In the genomic region with DNA sequence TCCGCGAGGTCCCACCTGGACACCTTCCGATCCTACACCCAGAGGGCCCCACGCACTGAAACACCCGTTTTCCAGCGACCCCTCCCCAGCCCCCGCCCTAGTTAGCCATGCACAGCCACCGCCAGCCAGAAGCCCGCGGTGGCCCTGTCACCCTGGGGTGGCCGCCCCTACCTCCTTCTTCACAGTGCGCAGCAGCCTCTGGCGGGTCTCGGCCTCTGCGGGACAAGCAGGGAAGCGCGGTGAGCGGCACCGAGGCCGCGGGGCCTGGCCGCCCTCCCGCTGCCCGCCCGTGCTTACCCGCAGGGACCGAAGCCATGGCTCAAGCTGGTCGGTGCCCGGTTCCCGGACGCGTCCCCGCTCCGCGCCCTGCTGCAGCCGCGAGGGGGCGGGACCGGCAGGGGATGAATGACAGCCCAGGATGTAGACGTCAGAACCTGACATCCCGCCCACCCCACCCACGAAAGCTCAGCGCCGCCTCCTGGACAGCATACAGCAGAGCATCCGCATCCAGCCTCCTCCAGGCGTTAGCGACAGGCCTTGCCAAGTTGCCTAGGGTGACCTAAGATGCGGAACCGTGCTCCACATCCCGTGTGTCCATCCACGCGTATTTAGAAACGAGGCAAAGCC, we compare ENCODE assay signal across 8 mouse cellular contexts. TPM values are rescaled to one million over a fixed set of nuclear protein-coding genes. Genes with fewer than 3 reads are reported as not detected.
A peak's percentile ranks its signal among the peaks of the same experiment; 100 is the strongest.
DNase-seq lines count a peak whose midpoint lies in the region; ATAC-seq and TF ChIP-seq lines count a peak whose summit lies in the region.

TSS of gene Sgsm1 (minus strand) at position 410 of the 627 bp plus-strand sequence.

- no peaks in the 10 kb centered on the region for H3K4me1 ChIP-seq in embryonic fibroblast, embryonic 13.5 days (ENCODE audit: control insufficient read depth, insufficient read depth, low read length)
- H3K4me1 ChIP-seq in heart, embryonic 10.5 days: peaks cover 29% of the 10 kb centered on the region
- peaks cover 12% of the 10 kb centered on the region for H3K4me1 ChIP-seq in kidney, embryonic 14.5 days (ENCODE audit: control insufficient read depth, insufficient read depth, low read length)
- H3K4me1 ChIP-seq in limb, embryonic 13.5 days: peaks cover 28% of the 10 kb centered on the region
- H3K4me1 ChIP-seq in midbrain, embryonic 14.5 days (ENCODE audit: control insufficient read depth, insufficient read depth, low read length): peaks cover 39% of the 10 kb centered on the region
- H3K4me1 ChIP-seq in stomach, postnatal 0 days (replicated peaks; ENCODE audit: control insufficient read depth, insufficient read depth): 0 out of 2 replicates have a peak, but pooled peaks cover 2% of the 10 kb centered on the region

- no peak within 1 kb of the TSS for H3K27ac ChIP-seq in embryonic fibroblast, embryonic 13.5 days (ENCODE audit: insufficient read depth, low read length)
- H3K27ac ChIP-seq in heart, embryonic 10.5 days: peak within 1 kb of the TSS; percentile 37
- no peak within 1 kb of the TSS for H3K27ac ChIP-seq in kidney, embryonic 14.5 days (ENCODE audit: low read depth, low read length)
- H3K27ac ChIP-seq in limb, embryonic 13.5 days: no peak within 1 kb of the TSS
- peak within 1 kb of the TSS; percentile 65; the same call in 1 of the 2 replicates for H3K27ac ChIP-seq in midbrain, embryonic 14.5 days (replicated peaks; ENCODE audit: low read depth, low read length)
- no peak within 1 kb of the TSS for H3K27ac ChIP-seq in stomach, postnatal 0 days (replicated peaks)

- ATAC-seq in CD4-positive, CD25-positive, alpha-beta regulatory T cell, adult 4 months: no peak
- peak; percentile 71 for ATAC-seq in kidney, embryonic 14.5 days (ENCODE audit: low FRiP score, low TSS enrichment)
- peak; percentile 67 for ATAC-seq in limb, embryonic 13.5 days (ENCODE audit: low FRiP score, low read depth)
- ATAC-seq in midbrain, embryonic 14.5 days (ENCODE audit: low FRiP score, low TSS enrichment): peak; percentile 72
- ATAC-seq in stomach, postnatal 0 days (ENCODE audit: low FRiP score, low TSS enrichment): peak; percentile 84

- 4% methylated on average over 53 of the region's 53 CpGs for WGBS in heart, embryonic 10.5 days
- WGBS in kidney, embryonic 14.5 days: 3% methylated on average over 53 of the region's 53 CpGs
- 2% methylated on average over 49 of the region's 53 CpGs for WGBS in limb, embryonic 13.5 days
- 2% methylated on average over 53 of the region's 53 CpGs for WGBS in midbrain, embryonic 14.5 days
- 2% methylated on average over 53 of the region's 53 CpGs for WGBS in stomach, postnatal 0 days

- peak within 1 kb of the TSS; percentile 75 for H3K4me2 ChIP-seq in kidney, embryonic 14.5 days (replicated peaks; ENCODE audit: low read depth, low read length)
- H3K4me2 ChIP-seq in limb, embryonic 13.5 days (replicated peaks): peak within 1 kb of the TSS; percentile 84
- H3K4me2 ChIP-seq in midbrain, embryonic 14.5 days (ENCODE audit: low read length): peak within 1 kb of the TSS; percentile 89
- H3K4me2 ChIP-seq in stomach, postnatal 0 days (replicated peaks; ENCODE audit: low read depth): peak within 1 kb of the TSS; percentile 79

- TF ChIP-seq CTCF in embryonic fibroblast, embryonic 13.5 days (IDR thresholded peaks at IDR 0.05; ENCODE audit: borderline replicate concordance, insufficient read depth, low read length): peak; percentile 44; the same call in 1 of the 2 replicates
- TF ChIP-seq CTCF in stomach, postnatal 0 days (IDR thresholded peaks at IDR 0.05; ENCODE audit: low read depth): peak; percentile 82

- H3K9me3 ChIP-seq in heart, embryonic 10.5 days: no peaks in the 10 kb centered on the region
- no peaks in the 10 kb centered on the region for H3K9me3 ChIP-seq in kidney, embryonic 14.5 days (ENCODE audit: control insufficient read depth, low read length)
- no peaks in the 10 kb centered on the region for H3K9me3 ChIP-seq in limb, embryonic 13.5 days
- no peaks in the 10 kb centered on the region for H3K9me3 ChIP-seq in midbrain, embryonic 14.5 days (ENCODE audit: control insufficient read depth, low read length)
- H3K9me3 ChIP-seq in stomach, postnatal 0 days (ENCODE audit: control insufficient read depth, low read length): 0 out of 2 replicates have a peak, but pooled peaks cover 4% of the 10 kb centered on the region

- H3K4me3 ChIP-seq in embryonic fibroblast, embryonic 13.5 days (ENCODE audit: insufficient read depth, low read length): peak within 1 kb of the TSS; percentile 47
- peak within 1 kb of the TSS; percentile 63 for H3K4me3 ChIP-seq in heart, embryonic 10.5 days
- peak within 1 kb of the TSS; percentile 53 for H3K4me3 ChIP-seq in kidney, embryonic 14.5 days (ENCODE audit: low read length)
- peak within 1 kb of the TSS; percentile 63 for H3K4me3 ChIP-seq in limb, embryonic 13.5 days
- peak within 1 kb of the TSS; percentile 77 for H3K4me3 ChIP-seq in midbrain, embryonic 14.5 days (replicated peaks; ENCODE audit: low read depth, low read length)
- H3K4me3 ChIP-seq in stomach, postnatal 0 days (ENCODE audit: low read depth, low read length): peak within 1 kb of the TSS; percentile 55

- DNase-seq in CD4-positive, CD25-positive, alpha-beta regulatory T cell, adult 2 months (ENCODE audit: low read depth, low spot score): peak; percentile 39
- DNase-seq in heart, embryonic 10.5 days (ENCODE audit: low spot score): peak; percentile 88
- DNase-seq in midbrain, embryonic 14.5 days: peak; percentile 95
- peak; percentile 94 for DNase-seq in stomach, postnatal 0 days (ENCODE audit: low spot score)

- no peaks in the 10 kb centered on the region for H3K36me3 ChIP-seq in heart, embryonic 10.5 days
- H3K36me3 ChIP-seq in kidney, embryonic 14.5 days (ENCODE audit: control insufficient read depth, insufficient read depth, low read length): no peaks in the 10 kb centered on the region
- H3K36me3 ChIP-seq in limb, embryonic 13.5 days: no peaks in the 10 kb centered on the region
- H3K36me3 ChIP-seq in midbrain, embryonic 14.5 days (ENCODE audit: control insufficient read depth, insufficient read depth, low read length): no peaks in the 10 kb centered on the region
- H3K36me3 ChIP-seq in stomach, postnatal 0 days (ENCODE audit: control insufficient read depth, insufficient read depth, low read length): no peaks in the 10 kb centered on the region

- H3K27me3 ChIP-seq in heart, embryonic 10.5 days (ENCODE audit: insufficient read depth, poor library complexity, severe bottlenecking): peaks cover 84% of the 10 kb centered on the region
- H3K27me3 ChIP-seq in kidney, embryonic 14.5 days (ENCODE audit: control insufficient read depth, insufficient read depth, low read length): peaks cover 25% of the 10 kb centered on the region
- H3K27me3 ChIP-seq in limb, embryonic 13.5 days: peaks cover 71% of the 10 kb centered on the region
- H3K27me3 ChIP-seq in midbrain, embryonic 14.5 days (ENCODE audit: control insufficient read depth, insufficient read depth, low read length): no peaks in the 10 kb centered on the region; the same call in 1 of the 2 replicates
- no peaks in the 10 kb centered on the region for H3K27me3 ChIP-seq in stomach, postnatal 0 days (ENCODE audit: control insufficient read depth, insufficient read depth, low read length)

- TF ChIP-seq POLR2A in embryonic fibroblast, embryonic 13.5 days (IDR thresholded peaks at IDR 0.05; ENCODE audit: low read depth, low read length): no peak

- no peak for TF ChIP-seq EP300 in stomach, postnatal 0 days (optimal IDR thresholded peaks at IDR 0.05)

- peak within 1 kb of the TSS; percentile 52 for H3K9ac ChIP-seq in kidney, embryonic 14.5 days (ENCODE audit: low read depth, low read length)
- H3K9ac ChIP-seq in limb, embryonic 13.5 days: peak within 1 kb of the TSS; percentile 70
- peak within 1 kb of the TSS; percentile 86 for H3K9ac ChIP-seq in midbrain, embryonic 14.5 days (replicated peaks; ENCODE audit: low read length)
- peak within 1 kb of the TSS; percentile 59 for H3K9ac ChIP-seq in stomach, postnatal 0 days (ENCODE audit: low read length)

RNA-seq across cellular contexts. Expression of gene Sgsm1, which starts in this region (rescaled TPM):
- polyA plus RNA-seq in CD4-positive, CD25-positive, alpha-beta regulatory T cell, adult 4 months (2017; shearing (Covaris generic)): not detected
- 1.1 and 1.9 TPM in 2 replicates for polyA plus RNA-seq in embryonic fibroblast, embryonic 13.5 days (2011; ENCODE audit: insufficient read length, low read depth, missing spikeins)
- 6.5 and 6.7 TPM in 2 replicates for polyA plus RNA-seq in heart, embryonic 10.5 days (2016; fragmentation: Nextera tagmentation; extraction: Ambion mirVana)
- polyA plus RNA-seq in kidney, embryonic 14.5 days (2014; fragmentation: Nextera tagmentation; extraction: Ambion mirVana): 3.9 and 5.0 TPM in 2 replicates
- 2.7 and 3.4 TPM in 2 replicates for polyA plus RNA-seq in limb, embryonic 13.5 days (2015; fragmentation: Nextera tagmentation; extraction: Ambion mirVana)
- 15.2 and 15.6 TPM in 2 replicates for polyA plus RNA-seq in midbrain, embryonic 14.5 days (2014; fragmentation: Nextera tagmentation; extraction: Ambion mirVana)
- polyA plus RNA-seq in stomach, postnatal 0 days (2015; fragmentation: Nextera tagmentation; extraction: Ambion mirVana): 3.2 and 4.2 TPM in 2 replicates

Comparison
In these comparisons a context has a peak if more than half of its experiments do, and no peak if none do; other contexts are left out.
1. DNase-seq: peak in every context shown above with its lines; median percentile 95 in midbrain, embryonic 14.5 days; 94 in stomach, postnatal 0 days; 88 in heart, embryonic 10.5 days; 39 in CD4-positive, CD25-positive, alpha-beta regulatory T cell, adult 2 months.
2. H3K27ac ChIP-seq: peak in heart, embryonic 10.5 days (single experiment) and midbrain, embryonic 14.5 days (single experiment); none in embryonic fibroblast, embryonic 13.5 days (single experiment), kidney, embryonic 14.5 days (single experiment), limb, embryonic 13.5 days (single experiment) and stomach, postnatal 0 days (single experiment).
3. Peak in every context shown above with its lines, with median percentiles within 50 percentile points of each other: H3K4me3 ChIP-seq, H3K4me2 ChIP-seq and H3K9ac ChIP-seq.